Mouse (Mus musculus) urinary bladder, adult 2 months (tissue): ENCODE results near the gene Olfr456. TPM values are rescaled to one million over a fixed set of nuclear protein-coding genes. Genes with fewer than 3 reads are reported as not detected.
"Not testable (repeated sequence)": the region's sequence is repeated elsewhere in the genome, so short reads cannot be mapped to it uniquely, and the experiment has no call there.

ENCODE experiments used
- DNase-seq: peaks from one replicate; pipeline ENCODE4 v3.0.0; 2022; ENCODE audit warnings: low spot score
- polyA plus RNA-seq: library from polyadenylated mRNA; depleted of rRNA; stranded (reverse); fragments of >200 nt; gene quantifications from 2 replicates; pipeline ENCODE4 v1.2.3, GENCODE M21; 2012; rRNA removed

Olfr456 gene
- not detected in 2 replicates for polyA plus RNA-seq

GRCm38 (mm10) chr6:42487114-42487513 lies at the start of gene Olfr456:
Gene Olfr456 (minus strand): TSS chr6:42487214.
- DNase-seq = no peak

GRCm38 (mm10) chr6:42513461-42513860 lies 26.4 kb upstream of the Olfr456 start:
- no peak for DNase-seq

- no peak for DNase-seq
Observed at GRCm38 (mm10) chr6:42509311-42509710, 22.3 kb upstream of the Olfr456 start.

GRCm38 (mm10) chr6:42503478-42503877 lies 16.5 kb upstream of the Olfr456 start:
- no peak for DNase-seq

GRCm38 (mm10) chr6:42489731-42490130 lies 2.7 kb upstream of the Olfr456 start:
- DNase-seq = no peak

GRCm38 (mm10) chr6:42484633-42485032 lies 2.4 kb downstream of the Olfr456 start:
- DNase-seq = no peak

GRCm38 (mm10) chr6:42476235-42476634 lies 10.8 kb downstream of the Olfr456 start, which contains the start of gene Olfr457:
Gene Olfr457 (minus strand): TSS chr6:42476335.
- no peak for DNase-seq

- not testable (repeated sequence) for DNase-seq
Observed at GRCm38 (mm10) chr6:42471298-42471697, 15.7 kb downstream of the Olfr456 start.

- no peak for DNase-seq
Observed at GRCm38 (mm10) chr6:42470542-42470941, 16.5 kb downstream of the Olfr456 start.

- DNase-seq = no peak
Observed at GRCm38 (mm10) chr6:42465096-42465495, 21.9 kb downstream of the Olfr456 start, which contains the start of gene Olfr458. Gene Olfr458 (minus strand): TSS chr6:42465196.

GRCm38 (mm10) chr6:42447381-42447780 lies 39.6 kb downstream of the Olfr456 start:
- no peak for DNase-seq

- DNase-seq = no peak
Observed at GRCm38 (mm10) chr6:42444491-42444890, 42.5 kb downstream of the Olfr456 start.

- no peak for DNase-seq
Observed at GRCm38 (mm10) chr6:42441395-42441794, 45.6 kb downstream of the Olfr456 start.

Other genes starting within 250 kb of the Olfr456 start
- gene Gstk1, start 241.3 kb downstream of the Olfr456 start, polyA plus RNA-seq = 34.1 and 35.8 TPM in 2 replicates
- gene Tmem139, start 225.2 kb downstream of the Olfr456 start, polyA plus RNA-seq = 2.5 and 3.1 TPM in 2 replicates
- gene Casp2, start 222.2 kb downstream of the Olfr456 start, polyA plus RNA-seq = 32.0 and 35.1 TPM in 2 replicates
- gene Clcn1, start 200.5 kb downstream of the Olfr456 start, polyA plus RNA-seq = 0.21 and 0.35 TPM in 2 replicates
- 0.63 and 0.92 TPM in 2 replicates for gene Fam131b, start 162.6 kb downstream of the Olfr456 start, polyA plus RNA-seq
- 124 and 140 TPM in 2 replicates for gene Zyx, start 137.6 kb downstream of the Olfr456 start, polyA plus RNA-seq
- gene Epha1, start 113.9 kb downstream of the Olfr456 start, polyA plus RNA-seq = 27.6 and 33.6 TPM in 2 replicates
- 0.47 and 0.49 TPM in 2 replicates for gene Tas2r143, start 87.0 kb downstream of the Olfr456 start, polyA plus RNA-seq
- gene Tas2r135, start 81.8 kb downstream of the Olfr456 start, polyA plus RNA-seq = 0.30 and 0.37 TPM in 2 replicates
- not detected in 2 replicates for gene Tas2r126, start 52.7 kb downstream of the Olfr456 start, polyA plus RNA-seq
- not detected in 2 replicates for gene Olfr458, start 22.0 kb downstream of the Olfr456 start, polyA plus RNA-seq
- not detected in 2 replicates for gene Olfr457, start 10.9 kb downstream of the Olfr456 start, polyA plus RNA-seq
- 0.01 TPM in 1 of 2 replicates, not detected in the other for gene Olfr455, start 60.4 kb upstream of the Olfr456 start, polyA plus RNA-seq
- not detected in 2 replicates for gene Tcaf3, start 110.5 kb upstream of the Olfr456 start, polyA plus RNA-seq
- 4.8 and 7.3 TPM in 2 replicates for gene Tcaf2, start 158.0 kb upstream of the Olfr456 start, polyA plus RNA-seq
- gene Tcaf1, start 222.9 kb upstream of the Olfr456 start, polyA plus RNA-seq = 26.5 and 30.1 TPM in 2 replicates